16 mouse cellular contexts compared by ENCODE assay signal in genomic region chr14:31798937-31799336, GRCm38 (mm10).
"Had no signal": no experiment of that assay in that cellular context is flagged by ENCODE, and none has a peak within 500 bp of the region (broad histone marks: within the 10 kb centered on the region; RNA-seq: fewer than 3 reads in every experiment).

No protein-coding gene starts in this region.

- H3K4me2 ChIP-seq: liver, embryonic 11.5 days; liver, embryonic 15.5 days; midbrain, embryonic 13.5 days; neural tube, embryonic 15.5 days had no signal

- ATAC-seq: midbrain, embryonic 13.5 days had no signal

- H3K9ac ChIP-seq: liver, embryonic 15.5 days; midbrain, embryonic 13.5 days; neural tube, embryonic 15.5 days had no signal

- H3K4me3 ChIP-seq: left cerebral cortex, adult 2 months; limb, embryonic 10.5 days; liver, embryonic 15.5 days; megakaryocyte, embryonic 14.5 days; midbrain, embryonic 13.5 days; myocyte; neural tube, embryonic 15.5 days had no signal

- DNase-seq: kidney, postnatal 14 days; lung, adult 2 months; lung, postnatal 10 days; right cerebral cortex, adult 18-20 months; right cerebral cortex, postnatal 25 days; thymus, adult 18-20 months; thymus, postnatal 14 days had no signal

- H3K27ac ChIP-seq: left cerebral cortex, adult 2 months; limb, embryonic 10.5 days; liver, embryonic 15.5 days; macrophage; midbrain, embryonic 13.5 days; neural tube, embryonic 15.5 days had no signal

- H3K27me3 ChIP-seq: liver, embryonic 15.5 days; megakaryocyte, embryonic 14.5 days; midbrain, embryonic 13.5 days; neural tube, embryonic 15.5 days had no signal

- H3K36me3 ChIP-seq: limb, embryonic 10.5 days; liver, embryonic 15.5 days; midbrain, embryonic 13.5 days; neural tube, embryonic 15.5 days had no signal

- H3K9me3 ChIP-seq: limb, embryonic 10.5 days; liver, embryonic 15.5 days; megakaryocyte, embryonic 14.5 days; midbrain, embryonic 13.5 days; neural tube, embryonic 15.5 days had no signal
